Mouse (Mus musculus): ENCODE measurements at regions not wholly inside any gene's neighbourhood (a gene's known extent, or its start where the extent isn't known, plus 50 kb on each side); places are given as distances from the start of the nearest gene placed in this dataset.

DNA sequence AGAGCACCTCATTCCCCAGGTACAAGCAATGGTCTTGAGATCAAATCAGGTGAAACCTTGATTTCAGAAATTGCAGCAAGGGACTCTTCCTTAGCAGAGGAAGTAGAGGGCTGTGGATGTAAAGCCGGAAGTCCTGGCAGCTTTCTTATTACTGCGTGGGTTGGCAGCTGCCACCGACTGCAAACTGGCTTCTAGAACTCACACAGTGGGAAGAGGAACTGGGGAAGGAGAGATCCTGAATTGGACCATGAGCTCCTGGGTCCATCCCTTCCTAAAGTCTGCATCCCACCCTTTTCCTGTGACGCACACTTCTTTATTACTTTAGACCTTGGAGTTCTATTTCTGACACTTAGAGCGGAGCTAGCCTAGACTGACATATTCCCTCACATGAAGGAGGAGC lies 116.9 kb upstream of the Tsc22d1 start:
- no peak for DNase-seq (ENCODE audit: inconsistent ontology term)

GRCm38 (mm10) chr14:76302322-76302991 lies 112.3 kb upstream of the Tsc22d1 start:
- DNase-seq (ENCODE audit: inconsistent ontology term) = no peak

- no peak for DNase-seq (ENCODE audit: inconsistent ontology term)
Measured at GRCm38 (mm10) chr14:76307603-76308002, 107.2 kb upstream of the Tsc22d1 start.

DNA sequence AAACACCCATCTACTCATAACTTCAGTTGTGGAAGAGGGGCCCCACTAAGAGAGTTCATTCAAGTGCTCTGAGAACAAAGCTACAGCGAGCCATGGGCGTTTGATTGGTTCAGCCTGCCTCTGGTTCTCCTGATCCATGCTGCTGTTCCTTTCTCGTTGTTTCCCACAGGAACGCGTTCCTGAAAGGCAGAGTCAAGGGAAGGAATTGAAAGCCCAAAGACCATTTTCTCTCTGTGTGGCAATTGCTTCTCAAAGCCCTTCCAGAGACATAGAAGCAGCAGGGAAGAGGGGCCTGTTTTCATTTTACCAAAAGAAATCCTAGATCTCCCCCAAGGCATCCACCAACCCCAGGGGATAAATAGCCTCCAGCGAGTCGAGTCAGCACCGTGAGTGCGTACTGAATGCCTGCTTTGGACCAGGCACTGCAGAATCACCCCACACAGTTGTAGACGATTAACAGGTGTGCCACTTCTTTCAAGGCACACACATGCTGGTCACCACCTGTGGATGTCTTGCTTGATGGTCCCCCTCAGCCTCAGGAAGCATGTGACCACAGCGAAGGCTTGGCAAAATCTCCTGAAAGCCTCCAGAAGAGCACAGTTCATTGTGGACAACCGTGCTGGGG lies 106.5 kb upstream of the Tsc22d1 start:
- peak; percentile 31 for DNase-seq (ENCODE audit: inconsistent ontology term)

DNA sequence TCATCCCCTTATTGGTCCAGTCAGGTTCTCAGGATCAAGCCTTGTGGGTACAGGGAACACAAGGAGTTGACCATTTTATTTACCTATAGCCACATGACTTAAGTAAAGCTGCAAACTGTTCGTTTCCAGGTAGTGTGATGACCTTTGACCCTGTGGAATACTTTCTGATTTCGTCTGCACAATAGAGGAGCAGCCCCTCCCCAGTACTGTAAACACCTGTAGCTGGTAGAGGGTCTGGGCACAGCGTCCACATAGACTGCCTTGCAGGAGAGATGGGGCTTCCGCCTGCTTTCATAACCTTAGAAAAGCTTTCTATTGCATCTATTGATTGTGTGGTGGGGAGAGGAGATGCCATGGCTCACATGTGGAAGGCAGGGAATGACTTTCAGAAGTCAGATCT lies 105.2 kb upstream of the Tsc22d1 start:
- DNase-seq (ENCODE audit: inconsistent ontology term) = no peak

GRCm38 (mm10) chr14:76310278-76310677 lies 104.5 kb upstream of the Tsc22d1 start:
- peak; percentile 95 for DNase-seq (ENCODE audit: inconsistent ontology term)

DNA sequence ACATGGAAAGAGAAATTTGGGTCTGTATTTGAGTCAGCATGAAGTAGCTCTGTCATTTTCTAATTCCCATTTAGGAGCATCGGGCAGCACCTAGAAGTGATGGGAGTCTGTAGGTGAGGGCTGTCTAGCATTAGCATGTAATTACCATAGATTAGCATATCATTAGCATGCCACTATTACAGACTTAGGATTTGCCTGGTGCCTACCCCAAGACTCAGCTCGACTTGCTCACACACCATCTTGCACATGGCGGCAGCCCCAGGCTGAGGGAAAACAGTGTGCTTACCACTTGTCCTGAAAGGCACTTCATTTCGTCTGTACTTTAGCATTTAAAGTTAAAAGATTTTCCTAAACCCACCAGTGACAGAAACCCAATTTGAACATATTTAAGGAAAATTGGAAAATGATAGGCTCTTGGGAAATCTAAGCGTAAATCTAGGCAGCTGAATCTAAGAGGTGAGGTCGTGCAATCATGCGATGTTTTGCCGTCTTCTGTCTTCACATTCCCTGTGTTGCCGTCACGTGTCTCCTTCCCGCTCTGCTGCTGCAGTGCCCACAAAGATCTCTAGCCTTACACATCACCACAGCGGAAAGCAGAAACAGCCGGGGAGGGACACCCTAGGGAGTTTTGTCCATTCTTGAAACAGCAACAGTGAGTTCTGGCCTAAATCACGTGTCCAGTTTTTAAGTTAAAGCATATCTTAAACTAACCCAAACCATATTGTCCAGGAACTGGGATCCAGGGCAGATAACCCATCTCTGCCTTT lies 101.2 kb upstream of the Tsc22d1 start:
- no peak for DNase-seq (ENCODE audit: inconsistent ontology term)

GRCm38 (mm10) chr14:76318438-76318837 lies 96.3 kb upstream of the Tsc22d1 start:
- peak; percentile 90 for DNase-seq (ENCODE audit: inconsistent ontology term)

GRCm38 (mm10) chr14:76324246-76324645 lies 90.5 kb upstream of the Tsc22d1 start:
- DNase-seq (ENCODE audit: inconsistent ontology term) = no peak

- no peak for DNase-seq (ENCODE audit: inconsistent ontology term)
Measured at GRCm38 (mm10) chr14:76329983-76330382, 84.8 kb upstream of the Tsc22d1 start.

GRCm38 (mm10) chr14:76331497-76332335 lies 83.0 kb upstream of the Tsc22d1 start:
- DNase-seq (ENCODE audit: inconsistent ontology term) = peak; percentile 88

DNA sequence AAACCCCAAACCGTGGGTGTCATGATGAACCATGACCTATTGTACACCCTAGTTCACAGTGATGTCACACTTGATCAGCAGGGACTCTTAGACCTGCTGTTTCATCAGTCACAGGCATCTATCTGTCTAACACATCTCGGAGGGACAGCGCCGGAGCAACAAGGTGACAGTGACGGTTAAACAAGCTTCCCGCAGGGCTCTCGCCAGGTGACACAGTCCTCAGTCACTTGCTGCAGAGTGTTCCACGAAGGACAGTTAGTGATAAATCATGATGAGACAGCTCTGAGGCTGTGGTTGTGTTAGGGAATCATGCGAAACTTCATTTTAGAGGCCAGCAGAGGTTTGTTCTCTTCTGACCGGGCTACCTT lies 82.4 kb upstream of the Tsc22d1 start:
- DNase-seq (ENCODE audit: inconsistent ontology term) = no peak

DNA sequence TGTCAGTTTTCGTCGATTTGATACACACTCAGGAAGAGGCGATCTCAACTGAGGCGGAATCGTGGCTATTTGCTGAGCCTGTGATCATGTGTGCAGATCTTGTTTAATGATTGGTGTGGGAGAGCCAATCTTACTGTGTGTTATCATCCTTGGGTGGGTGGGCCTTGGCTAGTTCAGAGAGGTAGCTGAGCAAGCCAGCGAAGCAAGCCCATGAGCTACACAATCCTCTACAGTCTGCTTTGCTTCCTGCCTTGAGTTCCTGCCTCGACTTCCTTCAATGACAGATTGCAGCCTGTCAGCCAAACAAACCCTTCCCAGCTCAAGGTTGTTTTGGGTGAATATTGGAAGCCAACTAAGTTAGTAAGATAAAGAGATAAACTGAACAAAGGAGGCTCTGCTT lies 74.0 kb upstream of the Tsc22d1 start:
- no peak for DNase-seq (ENCODE audit: inconsistent ontology term)

DNA sequence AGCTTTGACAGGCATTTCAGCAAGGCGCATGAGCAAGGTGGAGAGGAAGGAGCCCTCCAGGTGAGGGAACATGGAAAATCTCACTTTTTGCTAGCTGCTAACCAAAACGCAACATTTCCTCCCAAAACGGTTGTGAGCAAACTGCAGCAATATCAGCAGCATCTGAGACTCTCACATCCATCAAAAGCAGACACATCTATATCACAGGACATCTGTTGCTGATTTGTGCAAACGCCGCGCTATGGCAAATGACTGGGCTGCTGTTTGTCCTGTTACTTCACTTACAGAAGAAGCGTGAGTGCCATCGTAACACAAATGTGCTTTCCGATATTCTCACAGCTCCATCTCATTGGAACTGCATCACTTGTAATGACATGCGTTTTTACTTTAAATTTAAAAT lies 73.5 kb upstream of the Tsc22d1 start:
- no peak for DNase-seq (ENCODE audit: inconsistent ontology term)

DNA sequence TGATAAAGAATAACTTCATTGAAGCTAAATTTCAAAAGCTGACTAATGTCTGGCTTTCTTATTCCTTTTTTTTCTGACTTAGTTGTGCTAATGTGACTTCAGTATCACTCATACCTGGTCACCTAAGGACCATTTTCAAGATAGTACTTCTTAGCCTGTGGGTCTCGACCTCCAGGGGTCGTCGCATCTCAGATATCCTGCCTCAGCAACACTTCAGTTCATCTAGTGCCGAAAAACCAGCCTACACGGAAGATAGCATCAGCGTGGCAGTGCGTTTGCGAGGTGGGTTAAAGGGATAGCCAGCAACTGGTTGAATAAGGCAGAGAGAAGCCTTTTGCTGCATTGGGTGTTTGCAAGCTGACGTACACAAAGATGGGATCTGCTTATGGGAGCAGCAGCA lies 62.9 kb upstream of the Tsc22d1 start:
- DNase-seq (ENCODE audit: inconsistent ontology term) = no peak

DNA sequence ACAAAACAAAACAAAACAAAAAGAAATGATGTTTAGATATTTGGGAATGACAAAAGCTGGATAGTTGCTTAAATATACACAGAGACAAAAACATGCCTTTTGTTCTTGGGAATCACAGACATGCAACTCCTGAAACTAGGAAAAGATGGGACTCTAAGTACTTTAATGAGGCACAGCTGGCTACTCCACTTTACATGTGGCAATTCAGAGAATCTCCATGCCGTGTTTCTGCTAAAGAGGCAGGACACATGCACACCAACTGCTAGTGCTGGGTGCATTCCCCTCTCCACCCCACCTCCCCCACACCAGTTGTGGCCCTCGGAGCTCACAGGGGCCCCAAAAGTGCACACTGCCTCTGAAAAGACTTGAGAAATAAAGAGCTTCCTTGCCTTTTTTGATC lies 58.6 kb upstream of the Tsc22d1 start:
- no peak for DNase-seq (ENCODE audit: inconsistent ontology term)

- DNase-seq (ENCODE audit: inconsistent ontology term) = peak; percentile 80
Measured at GRCm38 (mm10) chr14:76359837-76360410, 54.8 kb upstream of the Tsc22d1 start.

DNA sequence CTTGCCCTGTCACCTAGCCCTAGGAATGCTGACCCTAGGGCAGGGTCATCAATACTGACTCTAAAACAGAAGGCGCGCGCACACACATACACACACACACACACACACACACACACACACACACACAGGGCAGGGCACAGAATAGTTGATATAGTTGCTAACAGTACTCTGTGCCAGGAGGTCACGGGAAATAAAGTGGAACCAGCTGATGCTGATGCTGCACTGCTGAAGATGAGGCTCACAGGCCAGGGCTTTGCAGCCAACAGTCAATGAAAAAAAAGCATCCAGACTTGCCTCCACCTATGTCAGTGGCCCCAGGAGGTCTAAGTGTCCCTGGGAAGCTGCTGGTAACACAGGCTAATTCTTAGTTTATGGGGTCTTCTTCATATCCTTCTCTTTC lies 50.7 kb upstream of the Tsc22d1 start:
- no peak for DNase-seq (ENCODE audit: inconsistent ontology term)

All from Muller cell, postnatal 12 days (primary cell).